Mouse (Mus musculus) lung, adult 2 months (tissue): ENCODE measurements around the gene Prdm1.

Experiments
- CTCF ChIP-seq: fragments of 200-500 bp; IDR thresholded peaks from 2 replicates; pipeline ENCODE4 v1.5.1; 2011; ENCODE audit warnings: mild to moderate bottlenecking, low read length, control low read depth; ENCODE audit not compliant: insufficient read depth
- POLR2A ChIP-seq: fragments of 200-500 bp; IDR thresholded peaks from 2 replicates; pipeline ENCODE4 v1.6.1; 2011; ENCODE audit warnings: low read depth, mild to moderate bottlenecking, control low read depth, low read length, borderline replicate concordance; ENCODE audit errors: extremely low read depth

GRCm38 (mm10) chr10:44435956-44436355, 92.3 kb downstream of the Prdm1 start:
- TF ChIP-seq CTCF (no peak), POLR2A (no peak)
